Mouse (Mus musculus): ENCODE measurements at regions not wholly inside any gene's neighbourhood (a gene's known extent, or its start where the extent isn't known, plus 50 kb on each side); places are given as distances from the start of the nearest gene placed in this dataset.

DNA sequence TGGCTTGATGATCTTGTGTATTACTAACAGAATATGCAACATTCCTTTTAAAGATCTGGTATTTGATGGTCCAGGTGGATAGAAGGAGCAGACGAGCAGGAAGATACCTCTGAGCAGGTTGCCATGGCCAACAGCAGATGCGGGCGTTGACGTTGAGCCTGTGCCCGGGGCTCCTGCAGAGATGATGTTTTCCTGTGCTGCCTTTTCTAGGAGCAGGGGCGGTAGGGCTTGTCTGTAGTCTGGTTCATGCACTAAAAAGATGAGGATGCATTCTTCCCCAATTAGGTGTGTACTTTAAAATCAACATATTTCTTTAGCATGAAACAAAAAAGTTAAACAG is 74.8 kb upstream of the Atp5g3 start:
- H3K36me3 ChIP-seq (ENCODE audit: control insufficient read depth, insufficient read depth, low read length), result no peaks in the 10 kb centered on the region
- no peak overlapping the region for H3K4me3 ChIP-seq (ENCODE audit: control insufficient read depth in 1 of 2, insufficient read depth in 1 of 2, low read depth in 1 of 2, low read length in 2 of 2)
- H3K9me3 ChIP-seq (ENCODE audit: control insufficient read depth, low read length), result no peaks in the 10 kb centered on the region
- 71% methylated on average over 6 of the region's 6 CpGs for WGBS
- H3K9ac ChIP-seq (ENCODE audit: low read length), result no peak overlapping the region
- H3K27ac ChIP-seq (replicated peaks in 1 of 2; ENCODE audit: control insufficient read depth in 1 of 2, insufficient read depth in 1 of 2, low read depth in 2 of 2, low read length in 2 of 2), result no peak overlapping the region
- no peak for ATAC-seq (ENCODE audit: insufficient number of reproducible peaks, insufficient read depth, low FRiP score, low read depth)
- no peak overlapping the region for H3K4me2 ChIP-seq (ENCODE audit: low read length)
- no peaks in the 10 kb centered on the region; the same call in 1 of the 2 replicates for H3K27me3 ChIP-seq (ENCODE audit: control insufficient read depth, insufficient read depth, low read length)
- H3K4me1 ChIP-seq (ENCODE audit: control insufficient read depth in 2 of 2, insufficient read depth in 2 of 2, low read length in 2 of 2), result no peaks in the 10 kb centered on the region

DNA sequence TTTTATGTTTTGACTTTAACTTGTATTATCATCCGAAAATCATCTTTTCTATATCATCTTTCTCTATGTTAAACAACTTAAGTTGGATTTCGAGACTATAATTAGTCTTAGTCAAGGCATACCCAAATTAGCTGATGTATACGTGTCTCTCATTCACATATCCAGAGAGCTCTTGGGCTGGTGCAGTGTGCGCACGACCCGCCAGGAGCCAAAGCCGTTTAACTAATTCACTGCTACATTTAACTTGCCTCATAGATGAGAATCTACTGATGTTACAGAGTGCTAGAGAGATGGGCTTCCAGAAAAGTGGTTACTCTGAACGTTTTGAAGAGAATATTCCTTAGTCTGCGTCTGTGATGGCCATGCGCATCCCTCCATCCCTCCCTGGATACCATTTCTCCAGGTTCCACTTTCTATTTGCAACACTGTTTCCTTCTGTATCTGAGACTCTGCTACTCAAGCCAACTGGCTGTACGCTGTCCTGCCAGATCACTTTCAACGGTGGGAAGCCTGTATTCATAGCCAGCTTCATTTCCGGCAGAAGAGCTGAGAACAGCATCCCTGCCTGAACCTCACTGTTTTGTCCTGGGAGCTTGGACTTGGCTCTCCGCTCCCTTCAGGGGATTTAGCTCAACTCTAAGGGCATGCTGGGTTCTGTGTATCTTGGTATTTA is 74.2 kb upstream of the Atp5g3 start:
- no peak overlapping the region for H3K9ac ChIP-seq (ENCODE audit: low read length)
- no peak for ATAC-seq (ENCODE audit: insufficient number of reproducible peaks, insufficient read depth, low FRiP score, low read depth)
- no peaks in the 10 kb centered on the region for H3K4me1 ChIP-seq (ENCODE audit: control insufficient read depth in 2 of 2, insufficient read depth in 2 of 2, low read length in 2 of 2)
- H3K4me3 ChIP-seq (ENCODE audit: control insufficient read depth in 1 of 2, insufficient read depth in 1 of 2, low read depth in 1 of 2, low read length in 2 of 2), result no peak overlapping the region
- H3K9me3 ChIP-seq (ENCODE audit: control insufficient read depth, low read length), result no peaks in the 10 kb centered on the region
- no peak overlapping the region for H3K4me2 ChIP-seq (ENCODE audit: low read length)
- no peaks in the 10 kb centered on the region; the same call in 1 of the 2 replicates for H3K27me3 ChIP-seq (ENCODE audit: control insufficient read depth, insufficient read depth, low read length)
- H3K36me3 ChIP-seq (ENCODE audit: control insufficient read depth, insufficient read depth, low read length), result no peaks in the 10 kb centered on the region
- H3K27ac ChIP-seq (replicated peaks in 1 of 2; ENCODE audit: control insufficient read depth in 1 of 2, insufficient read depth in 1 of 2, low read depth in 2 of 2, low read length in 2 of 2), result no peak overlapping the region
- 72% methylated on average over 14 of the region's 14 CpGs for WGBS

DNA sequence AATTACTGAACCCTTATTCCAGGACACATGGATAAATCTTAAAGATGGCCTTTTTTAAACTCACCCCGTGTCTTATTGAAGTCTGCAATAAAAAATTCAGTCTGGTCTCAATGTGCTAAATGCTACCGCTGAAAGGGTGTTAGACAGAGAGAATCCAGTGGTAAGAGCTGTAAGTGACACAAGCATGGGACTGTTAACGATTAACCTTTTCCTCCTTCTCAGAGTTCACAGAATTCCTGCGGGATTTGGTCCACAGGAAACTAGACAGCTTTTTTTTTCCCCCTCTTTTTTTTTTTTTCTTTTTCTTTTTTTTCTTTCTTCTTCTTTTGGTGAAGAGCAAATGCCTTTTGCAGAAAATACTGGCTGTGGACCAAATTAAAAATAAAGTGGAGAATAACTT is 72.0 kb upstream of the Atp5g3 start:
- H3K4me2 ChIP-seq (ENCODE audit: low read length), result no peak overlapping the region
- no peak overlapping the region for H3K27ac ChIP-seq (replicated peaks in 1 of 2; ENCODE audit: control insufficient read depth in 1 of 2, insufficient read depth in 1 of 2, low read depth in 2 of 2, low read length in 2 of 2)
- no peak overlapping the region for H3K4me3 ChIP-seq (ENCODE audit: control insufficient read depth in 1 of 2, insufficient read depth in 1 of 2, low read depth in 1 of 2, low read length in 2 of 2)
- no peaks in the 10 kb centered on the region for H3K36me3 ChIP-seq (ENCODE audit: control insufficient read depth, insufficient read depth, low read length)
- H3K9ac ChIP-seq (ENCODE audit: low read length), result no peak overlapping the region
- H3K4me1 ChIP-seq (ENCODE audit: control insufficient read depth in 2 of 2, insufficient read depth in 2 of 2, low read length in 2 of 2), result no peaks in the 10 kb centered on the region
- WGBS, result 52% methylated on average over 4 of the region's 4 CpGs
- ATAC-seq (ENCODE audit: insufficient number of reproducible peaks, insufficient read depth, low FRiP score, low read depth), result no peak
- H3K27me3 ChIP-seq (ENCODE audit: control insufficient read depth, insufficient read depth, low read length), result no peaks in the 10 kb centered on the region; the same call in 1 of the 2 replicates
- H3K9me3 ChIP-seq (ENCODE audit: control insufficient read depth, low read length), result no peaks in the 10 kb centered on the region

DNA sequence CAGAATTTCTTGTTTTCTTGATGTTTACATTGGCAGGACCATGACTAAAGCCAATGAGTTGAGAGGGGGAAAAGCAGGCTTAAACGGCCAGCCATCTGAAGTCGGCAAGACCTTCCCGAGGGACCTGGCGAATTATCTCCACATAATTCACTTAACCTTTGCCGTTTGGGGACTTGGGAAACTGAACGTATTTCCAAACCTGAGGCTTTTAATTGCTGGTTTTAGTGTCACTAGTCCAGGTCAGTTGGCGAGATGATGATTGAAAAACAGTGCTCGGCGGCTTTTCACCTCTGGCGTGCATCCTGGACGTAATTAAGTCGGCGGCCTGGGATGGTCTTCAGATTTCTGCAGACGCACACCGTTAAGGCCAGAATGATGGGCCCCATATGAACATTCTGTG is 66.9 kb upstream of the Atp5g3 start:
- Histone ChIP-seq H3K4me2 (ENCODE audit: low read length) (no peak overlapping the region), H3K9ac (ENCODE audit: low read length) (no peak overlapping the region), H3K9me3 (ENCODE audit: control insufficient read depth, low read length) (no peaks in the 10 kb centered on the region), H3K4me3 (ENCODE audit: control insufficient read depth in 1 of 2, insufficient read depth in 1 of 2, low read depth in 1 of 2, low read length in 2 of 2) (no peak overlapping the region), H3K36me3 (ENCODE audit: control insufficient read depth, insufficient read depth, low read length) (no peaks in the 10 kb centered on the region), H3K4me1 (ENCODE audit: control insufficient read depth in 2 of 2, insufficient read depth in 2 of 2, low read length in 2 of 2) (no peaks in the 10 kb centered on the region), H3K27me3 (ENCODE audit: control insufficient read depth, insufficient read depth, low read length) (no peaks in the 10 kb centered on the region), H3K27ac (replicated peaks in 1 of 2; ENCODE audit: control insufficient read depth in 1 of 2, insufficient read depth in 1 of 2, low read depth in 2 of 2, low read length in 2 of 2) (no peak overlapping the region)
- WGBS, result 80% methylated on average over 15 of the region's 15 CpGs
- ATAC-seq (ENCODE audit: insufficient number of reproducible peaks, insufficient read depth, low FRiP score, low read depth), result no peak

DNA sequence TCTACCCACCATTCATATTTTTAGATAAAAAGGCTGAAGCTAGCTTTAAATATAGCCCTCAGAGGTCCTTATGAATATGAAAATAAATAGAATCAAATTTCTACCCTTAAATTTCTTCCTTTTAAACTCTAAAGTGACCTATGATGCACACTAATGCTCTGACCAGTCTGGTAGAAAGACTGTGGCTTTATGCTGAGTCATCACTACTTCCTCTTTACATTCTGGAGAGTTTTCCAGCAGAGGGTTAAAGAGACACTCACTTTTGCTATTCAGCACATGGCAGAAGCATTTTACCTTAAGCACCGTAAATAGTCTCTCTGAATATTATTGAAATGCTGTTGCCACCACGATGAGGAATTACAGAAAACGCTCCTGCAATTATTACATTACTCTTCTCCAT is 62.6 kb upstream of the Atp5g3 start:
- Histone ChIP-seq H3K36me3 (ENCODE audit: control insufficient read depth, insufficient read depth, low read length) (no peaks in the 10 kb centered on the region), H3K27ac (replicated peaks in 1 of 2; ENCODE audit: control insufficient read depth in 1 of 2, insufficient read depth in 1 of 2, low read depth in 2 of 2, low read length in 2 of 2) (no peak overlapping the region), H3K4me1 (ENCODE audit: control insufficient read depth in 2 of 2, insufficient read depth in 2 of 2, low read length in 2 of 2) (no peaks in the 10 kb centered on the region), H3K4me2 (ENCODE audit: low read length) (no peak overlapping the region), H3K9me3 (ENCODE audit: control insufficient read depth, low read length) (no peaks in the 10 kb centered on the region), H3K9ac (ENCODE audit: low read length) (no peak overlapping the region), H3K4me3 (ENCODE audit: control insufficient read depth in 1 of 2, insufficient read depth in 1 of 2, low read depth in 1 of 2, low read length in 2 of 2) (no peak overlapping the region), H3K27me3 (ENCODE audit: control insufficient read depth, insufficient read depth, low read length) (no peaks in the 10 kb centered on the region)
- ATAC-seq (ENCODE audit: insufficient number of reproducible peaks, insufficient read depth, low FRiP score, low read depth), result no peak
- 64% methylated on average over 3 of the region's 3 CpGs for WGBS

DNA sequence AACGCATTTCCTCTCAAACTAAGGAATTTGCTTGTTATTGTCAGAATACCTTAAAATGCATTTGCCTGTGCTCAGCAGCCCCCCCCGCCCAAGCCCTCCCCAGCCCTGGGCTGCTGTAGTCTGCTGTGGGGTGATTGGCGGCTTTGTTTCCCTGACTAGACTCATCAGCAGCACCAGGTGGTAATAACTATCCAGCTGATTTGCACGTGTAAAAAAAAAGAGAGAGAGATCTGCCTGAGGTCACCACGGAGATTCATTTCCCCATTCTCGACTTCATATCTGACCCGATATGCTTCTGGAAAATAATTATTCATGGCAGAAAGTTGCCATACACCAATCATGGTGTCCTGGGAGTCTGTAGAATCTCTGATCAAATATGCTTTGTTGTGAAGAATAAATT is 56.5 kb upstream of the Atp5g3 start:
- ATAC-seq (ENCODE audit: insufficient number of reproducible peaks, insufficient read depth, low FRiP score, low read depth), result no peak
- H3K4me3 ChIP-seq (ENCODE audit: control insufficient read depth in 1 of 2, insufficient read depth in 1 of 2, low read depth in 1 of 2, low read length in 2 of 2), result no peak overlapping the region
- H3K9ac ChIP-seq (ENCODE audit: low read length), result no peak overlapping the region
- no peaks in the 10 kb centered on the region for H3K9me3 ChIP-seq (ENCODE audit: control insufficient read depth, low read length)
- no peaks in the 10 kb centered on the region for H3K36me3 ChIP-seq (ENCODE audit: control insufficient read depth, insufficient read depth, low read length)
- H3K4me1 ChIP-seq (ENCODE audit: control insufficient read depth in 2 of 2, insufficient read depth in 2 of 2, low read length in 2 of 2), result no peaks in the 10 kb centered on the region
- H3K27me3 ChIP-seq (ENCODE audit: control insufficient read depth, insufficient read depth, low read length), result no peaks in the 10 kb centered on the region
- 67% methylated on average over 7 of the region's 7 CpGs for WGBS
- H3K4me2 ChIP-seq (ENCODE audit: low read length), result no peak overlapping the region
- H3K27ac ChIP-seq (replicated peaks in 1 of 2; ENCODE audit: control insufficient read depth in 1 of 2, insufficient read depth in 1 of 2, low read depth in 2 of 2, low read length in 2 of 2), result no peak overlapping the region

DNA sequence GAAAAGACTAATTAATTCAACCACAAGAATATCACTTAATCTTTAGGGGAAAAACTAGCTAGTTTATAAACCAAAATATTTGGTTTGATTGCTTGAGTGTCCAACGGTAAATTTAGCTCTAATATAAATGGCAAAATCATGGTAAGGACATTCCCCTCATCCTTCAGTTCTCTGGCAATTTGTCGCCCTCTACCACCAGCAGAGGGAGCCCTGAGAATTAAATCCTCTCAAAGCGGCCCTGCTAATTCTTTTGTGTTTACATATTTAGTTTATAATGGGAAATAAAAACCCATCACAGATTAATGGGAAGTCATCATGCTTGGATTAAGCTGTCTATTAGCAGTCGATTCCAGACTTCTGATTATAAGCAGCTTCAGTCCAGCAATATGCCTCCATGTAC is 54.5 kb upstream of the Atp5g3 start:
- H3K36me3 ChIP-seq (ENCODE audit: control insufficient read depth, insufficient read depth, low read length), result no peaks in the 10 kb centered on the region
- H3K4me1 ChIP-seq (ENCODE audit: control insufficient read depth in 2 of 2, insufficient read depth in 2 of 2, low read length in 2 of 2), result no peaks in the 10 kb centered on the region
- no peak for ATAC-seq (ENCODE audit: insufficient number of reproducible peaks, insufficient read depth, low FRiP score, low read depth)
- no peaks in the 10 kb centered on the region for H3K9me3 ChIP-seq (ENCODE audit: control insufficient read depth, low read length)
- no peak overlapping the region for H3K4me3 ChIP-seq (ENCODE audit: control insufficient read depth in 1 of 2, insufficient read depth in 1 of 2, low read depth in 1 of 2, low read length in 2 of 2)
- no peaks in the 10 kb centered on the region for H3K27me3 ChIP-seq (ENCODE audit: control insufficient read depth, insufficient read depth, low read length)
- no peak overlapping the region for H3K27ac ChIP-seq (replicated peaks in 1 of 2; ENCODE audit: control insufficient read depth in 1 of 2, insufficient read depth in 1 of 2, low read depth in 2 of 2, low read length in 2 of 2)
- no peak overlapping the region for H3K9ac ChIP-seq (ENCODE audit: low read length)
- WGBS, result 15% methylated on average over 4 of the region's 4 CpGs
- H3K4me2 ChIP-seq (ENCODE audit: low read length), result no peak overlapping the region

All from heart, embryonic 14.5 days (tissue).